Mouse (Mus musculus) kidney, embryonic 14.5 days (tissue): ENCODE measurements around the gene Tecpr2. TPM values are rescaled to one million over a fixed set of nuclear protein-coding genes. Genes with fewer than 3 reads are reported as not detected.

Experiments used
- ATAC-seq: fragments of 200-750 bp; cut with Nextera tagmentation; 2 replicates; pipeline ENCODE4 v1.8.0; 2017; ENCODE audit warnings: moderate number of reproducible peaks, mild to moderate bottlenecking, moderate TSS enrichment, moderate library complexity; ENCODE audit not compliant: low FRiP score, low TSS enrichment
- H3K27ac ChIP-seq: fragments of 300-500 bp; sonication (generic); 2 replicates; pipeline ENCODE4 v1.5.1; 2014; ENCODE audit warnings: low read depth, mild to moderate bottlenecking, low read length, moderate library complexity, mixed read lengths
- H3K27me3 ChIP-seq: fragments of 300-500 bp; sonication (generic); 2 replicates; pipeline ENCODE4 v1.6.1; 2014; ENCODE audit warnings: mild to moderate bottlenecking, low read length; ENCODE audit not compliant: control insufficient read depth, insufficient read depth
- H3K36me3 ChIP-seq: fragments of 300-500 bp; sonication (generic); 2 replicates; pipeline ENCODE4 v1.6.1; 2014; ENCODE audit warnings: low read length, mixed read lengths; ENCODE audit not compliant: control insufficient read depth, insufficient read depth
- H3K4me1 ChIP-seq: fragments of 300-500 bp; sonication (generic); 2 replicates; pipeline ENCODE4 v1.6.1; 2014; ENCODE audit warnings: low read length, mixed read lengths; ENCODE audit not compliant: control insufficient read depth, insufficient read depth
- H3K4me2 ChIP-seq: fragments of 300-500 bp; sonication (generic); replicated peaks from 2 replicates; pipeline ENCODE4 v1.6.1; 2014; ENCODE audit warnings: low read depth, mild to moderate bottlenecking, low read length
- H3K4me3 ChIP-seq: fragments of 300-500 bp; sonication (generic); 2 replicates; pipeline ENCODE4 v1.5.1; 2014; ENCODE audit warnings: mild to moderate bottlenecking, low read length
- H3K9ac ChIP-seq: fragments of 300-500 bp; sonication (generic); 2 replicates; pipeline ENCODE4 v1.6.1; 2014; ENCODE audit warnings: low read depth, mild to moderate bottlenecking, low read length, moderate library complexity
- H3K9me3 ChIP-seq: fragments of 300-500 bp; sonication (generic); 2 replicates; pipeline ENCODE4 v1.6.1; 2016; ENCODE audit warnings: low read length; ENCODE audit not compliant: control insufficient read depth
- WGBS: fragments of 180-500 bp; shearing (Covaris S2); extraction: QIAGEN DNeasy Blood & Tissue Kit; methylation state at CpG from one replicate; pipeline ENCODE4 v1.1.7; 2014; 5-methylcytosine and 5-hydroxymethylcytosine counted together
- polyA plus RNA-seq: library from polyadenylated mRNA; unstranded; fragments of >200 nt; fragmentation: Nextera tagmentation; extraction: Ambion mirVana; gene quantifications from 2 replicates; pipeline ENCODE4 v1.2.1, GENCODE M21; 2014

The Tecpr2 gene
- polyA plus RNA-seq, 1 experiment from 2014 or later = 3.6 TPM

DNA sequence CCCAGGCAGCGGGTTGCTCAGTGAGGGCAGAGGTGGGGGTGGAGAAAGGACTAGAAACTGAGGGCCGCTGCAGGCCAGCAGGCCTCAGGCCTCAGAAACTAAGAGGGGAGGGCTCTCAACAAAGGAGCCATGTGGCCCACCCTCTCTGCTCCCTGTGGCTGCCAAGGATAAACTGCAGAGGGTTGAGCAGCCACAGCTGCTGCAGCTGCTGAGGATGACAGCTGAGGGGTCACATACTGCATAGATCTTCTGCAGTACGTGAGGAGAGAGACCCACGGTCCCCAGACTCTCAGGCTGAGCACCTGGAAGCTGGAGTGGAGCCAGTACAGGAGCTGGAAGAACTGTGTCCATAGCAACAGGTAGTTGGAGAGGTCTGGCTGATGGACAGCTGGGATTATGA lies 95.5 kb downstream of the Tecpr2 start:
- Histone ChIP-seq H3K9me3 (no peaks in the 10 kb centered on the region), H3K36me3 (no peaks in the 10 kb centered on the region), H3K4me1 (peaks cover 10% of the 10 kb centered on the region; the same call in 1 of the 2 replicates), H3K4me2 (no peak overlapping the region), H3K4me3 (no peak overlapping the region), H3K9ac (no peak overlapping the region), H3K27ac (no peak overlapping the region), H3K27me3 (no peaks in the 10 kb centered on the region)
- peak; percentile 61; the same call in 1 of the 2 replicates for ATAC-seq
- WGBS = 35% methylated on average over 4 of the region's 4 CpGs

DNA sequence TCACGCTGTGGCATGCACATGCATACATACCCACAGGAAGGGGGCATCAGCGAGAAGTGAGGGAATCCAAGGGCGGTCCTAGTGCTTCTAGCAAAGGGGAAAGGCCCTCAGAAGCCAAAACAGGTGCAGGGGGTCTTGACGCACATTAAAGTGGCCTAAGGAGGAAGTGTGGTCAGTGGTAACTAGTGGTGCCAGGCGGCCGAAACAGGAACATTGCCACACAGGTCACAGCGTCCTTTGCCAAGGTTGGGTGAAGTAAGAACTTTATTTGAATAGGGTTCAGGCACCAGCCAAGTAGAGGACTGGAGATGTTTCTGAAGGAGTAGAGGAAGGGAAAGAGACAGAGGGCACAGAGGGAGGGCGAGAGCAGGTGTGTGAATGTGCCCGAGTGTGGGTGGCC lies 96.1 kb downstream of the Tecpr2 start:
- Histone ChIP-seq H3K36me3 (no peaks in the 10 kb centered on the region), H3K4me2 (no peak overlapping the region), H3K27ac (no peak overlapping the region), H3K4me3 (no peak overlapping the region), H3K9me3 (no peaks in the 10 kb centered on the region), H3K27me3 (no peaks in the 10 kb centered on the region), H3K4me1 (peaks cover 10% of the 10 kb centered on the region; the same call in 1 of the 2 replicates), H3K9ac (no peak overlapping the region)
- WGBS = 82% methylated on average over 9 of the region's 9 CpGs
- ATAC-seq = no peak

DNA sequence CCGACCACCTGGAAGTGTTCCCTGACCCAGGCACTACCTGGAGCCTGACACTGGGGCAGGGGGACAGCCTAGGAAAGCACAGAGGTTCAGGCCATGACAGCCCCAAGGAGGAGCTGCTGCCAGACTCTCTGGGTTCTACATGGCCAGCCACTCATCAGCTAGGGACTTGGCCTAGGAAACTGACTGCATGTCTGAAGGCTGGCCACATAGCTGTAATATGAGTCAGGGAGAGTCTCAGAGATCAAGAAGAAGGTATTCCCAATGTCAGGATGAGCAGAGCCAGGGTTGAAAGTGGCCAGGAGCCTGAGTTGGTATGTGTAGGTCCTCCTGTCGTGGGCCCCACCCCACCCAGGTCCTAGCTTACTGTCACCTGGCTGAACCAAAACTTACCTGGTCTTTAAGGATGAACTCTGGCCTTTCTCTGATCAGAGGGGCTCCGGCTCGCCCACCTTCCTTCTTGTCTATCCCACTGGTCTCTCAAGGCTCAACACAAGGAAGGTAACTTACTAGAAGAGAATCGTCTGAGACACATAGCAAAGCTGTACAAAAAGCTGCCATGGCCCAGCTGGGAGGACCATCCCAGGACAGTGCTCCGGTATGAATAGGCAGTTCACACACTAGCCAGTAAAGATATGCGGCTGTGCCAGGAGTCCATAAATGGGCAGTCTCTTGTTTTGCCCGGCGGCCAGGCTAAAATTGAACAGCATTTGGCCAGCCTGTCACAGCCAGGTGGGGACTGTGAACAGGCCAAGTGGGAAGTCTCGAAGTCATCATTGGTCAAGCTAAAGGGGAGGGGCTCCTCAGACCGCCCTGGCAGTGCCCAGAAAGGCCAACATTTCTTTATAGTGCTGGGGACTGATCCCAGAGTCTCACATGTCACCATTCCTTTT lies 97.7 kb downstream of the Tecpr2 start:
- no peak for ATAC-seq
- Histone ChIP-seq H3K9me3 (no peaks in the 10 kb centered on the region), H3K36me3 (no peaks in the 10 kb centered on the region), H3K4me2 (no peak overlapping the region), H3K4me1 (peaks cover 14% of the 10 kb centered on the region; the same call in 1 of the 2 replicates), H3K27ac (no peak overlapping the region), H3K4me3 (no peak overlapping the region), H3K9ac (no peak overlapping the region), H3K27me3 (no peaks in the 10 kb centered on the region)
- WGBS = 89% methylated on average over 11 of the region's 11 CpGs

DNA sequence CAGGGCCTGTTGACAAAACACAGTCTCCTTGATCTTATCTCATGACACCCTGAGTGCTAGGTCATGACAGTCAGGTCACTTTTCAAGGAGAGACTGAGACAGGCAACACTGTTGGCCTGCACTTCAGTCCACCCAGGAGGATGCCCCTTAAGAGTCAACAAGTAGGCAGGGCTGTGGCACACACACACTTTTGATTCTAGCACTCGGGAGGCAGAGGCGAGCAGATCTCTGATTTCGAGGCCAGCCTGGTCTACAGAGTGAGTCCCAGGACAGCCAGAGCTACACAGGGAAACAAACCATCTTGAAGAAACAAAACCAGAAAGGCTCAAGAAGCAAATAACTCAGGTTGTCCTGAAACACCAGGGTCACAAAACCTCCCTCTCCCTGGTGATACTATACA lies 100.3 kb downstream of the Tecpr2 start:
- no peak overlapping the region for H3K4me2 ChIP-seq
- no peaks in the 10 kb centered on the region for H3K36me3 ChIP-seq
- no peak for ATAC-seq
- no peaks in the 10 kb centered on the region for H3K27me3 ChIP-seq
- H3K4me3 ChIP-seq = no peak overlapping the region
- 81% methylated on average over 3 of the region's 3 CpGs for WGBS
- H3K9me3 ChIP-seq = no peaks in the 10 kb centered on the region
- H3K9ac ChIP-seq = no peak overlapping the region
- H3K27ac ChIP-seq = no peak overlapping the region
- H3K4me1 ChIP-seq = peaks cover 10% of the 10 kb centered on the region; the same call in 1 of the 2 replicates

DNA sequence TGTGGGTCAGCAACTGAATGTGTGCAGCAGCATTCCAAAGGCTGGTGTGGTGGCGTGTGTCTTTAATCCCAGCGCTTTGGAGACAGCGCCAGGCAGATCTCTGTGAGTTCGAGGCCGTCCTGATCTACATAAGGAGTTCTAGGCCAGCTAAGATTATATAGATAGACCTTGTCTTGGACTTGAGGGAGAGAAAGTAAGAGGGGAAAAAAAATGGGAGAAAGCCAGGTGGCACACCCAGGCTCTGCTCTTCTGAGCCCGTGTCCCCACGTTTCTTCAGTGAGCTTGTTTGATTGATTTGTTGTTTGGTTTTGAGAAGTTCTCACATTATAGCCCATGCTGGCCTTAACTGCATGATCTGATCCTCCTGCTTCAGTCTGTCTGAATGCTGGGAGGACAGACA lies 101.4 kb downstream of the Tecpr2 start:
- H3K4me1 ChIP-seq = peaks cover 5% of the 10 kb centered on the region; the same call in 1 of the 2 replicates
- ATAC-seq = no peak
- no peaks in the 10 kb centered on the region for H3K27me3 ChIP-seq
- H3K4me3 ChIP-seq = no peak overlapping the region
- H3K4me2 ChIP-seq = no peak overlapping the region
- no peaks in the 10 kb centered on the region for H3K36me3 ChIP-seq
- 86% methylated on average over 7 of the region's 7 CpGs for WGBS
- H3K9ac ChIP-seq = no peak overlapping the region
- no peak overlapping the region for H3K27ac ChIP-seq
- no peaks in the 10 kb centered on the region for H3K9me3 ChIP-seq

DNA sequence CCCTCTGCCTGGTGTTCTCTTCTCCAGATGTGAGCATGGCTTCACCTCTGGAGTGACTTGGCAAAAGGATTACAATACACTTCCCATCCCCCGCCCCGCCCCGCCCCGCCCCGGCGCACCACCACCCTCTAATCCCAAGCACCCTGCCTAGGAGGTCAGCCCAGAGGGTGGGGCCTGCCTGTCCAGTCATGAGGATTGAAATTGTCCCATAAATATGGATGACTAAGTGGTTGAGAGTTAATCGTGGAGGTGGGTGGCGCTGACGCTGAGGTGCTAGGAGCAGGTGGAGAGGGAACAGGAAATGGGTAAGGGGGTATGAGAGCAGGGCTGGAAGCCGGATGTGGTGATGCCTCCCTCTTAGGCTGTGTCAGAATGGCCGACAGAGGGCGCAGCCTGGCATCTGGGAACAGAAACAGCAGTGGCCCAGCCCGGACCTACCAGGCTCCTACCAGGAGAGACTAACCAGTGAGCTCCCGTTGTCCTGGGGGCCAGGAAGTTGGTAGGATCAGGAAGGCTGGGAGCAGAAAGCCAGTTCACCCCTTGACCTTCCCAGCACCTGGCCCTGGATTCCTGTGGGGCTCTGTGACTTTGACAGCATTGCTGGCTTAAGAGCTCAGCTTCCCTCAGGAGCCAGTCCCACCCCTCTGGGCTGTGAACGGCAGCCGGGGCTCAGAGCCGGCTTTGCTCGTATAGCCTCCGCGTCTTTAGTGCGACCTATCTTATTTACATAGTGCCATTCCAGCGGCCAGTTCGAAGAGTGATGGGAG lies 102.5 kb downstream of the Tecpr2 start:
- H3K27me3 ChIP-seq = no peaks in the 10 kb centered on the region
- H3K4me3 ChIP-seq = peak overlapping the region; percentile 48
- WGBS = 6% methylated on average over 23 of the region's 23 CpGs
- H3K9me3 ChIP-seq = no peaks in the 10 kb centered on the region
- H3K4me1 ChIP-seq = peaks cover 5% of the 10 kb centered on the region; the same call in 1 of the 2 replicates
- ATAC-seq = peak; percentile 88
- H3K27ac ChIP-seq = peak overlapping the region; percentile 73; the same call in 1 of the 2 replicates
- peak overlapping the region; percentile 50 for H3K4me2 ChIP-seq
- H3K36me3 ChIP-seq = no peaks in the 10 kb centered on the region
- peak overlapping the region; percentile 46 for H3K9ac ChIP-seq

DNA sequence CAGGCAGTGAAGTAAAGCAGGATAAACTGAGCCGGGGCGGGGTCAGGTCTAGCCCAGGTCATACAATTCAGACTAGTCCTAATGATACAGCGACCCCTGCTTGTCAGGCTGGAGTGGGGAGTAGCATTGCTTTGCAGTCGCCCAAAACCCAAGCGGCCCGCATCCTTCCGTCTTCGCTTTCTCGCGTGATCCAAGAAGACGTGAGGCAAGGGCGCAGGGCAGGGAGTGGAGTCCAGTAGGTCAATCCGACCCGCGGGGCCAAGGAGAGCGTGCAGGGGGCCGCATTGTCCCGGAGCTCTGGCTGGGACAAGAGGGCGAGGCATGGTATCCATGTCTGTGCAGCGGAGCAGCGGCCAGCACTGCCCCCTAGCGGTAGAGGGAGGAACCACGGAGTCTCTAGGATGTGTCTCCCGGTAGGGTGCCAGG lies 103.1 kb downstream of the Tecpr2 start:
- no peaks in the 10 kb centered on the region for H3K36me3 ChIP-seq
- H3K4me1 ChIP-seq = peaks cover 5% of the 10 kb centered on the region; the same call in 1 of the 2 replicates
- no peaks in the 10 kb centered on the region for H3K9me3 ChIP-seq
- peak overlapping the region; percentile 48 for H3K4me3 ChIP-seq
- WGBS = under 1% methylated on average over 24 of the region's 24 CpGs
- H3K27me3 ChIP-seq = no peaks in the 10 kb centered on the region
- H3K27ac ChIP-seq = peak overlapping the region; percentile 73; the same call in 1 of the 2 replicates
- peak; percentile 93 for ATAC-seq
- peak overlapping the region; percentile 50 for H3K4me2 ChIP-seq
- peak overlapping the region; percentile 59 for H3K9ac ChIP-seq

DNA sequence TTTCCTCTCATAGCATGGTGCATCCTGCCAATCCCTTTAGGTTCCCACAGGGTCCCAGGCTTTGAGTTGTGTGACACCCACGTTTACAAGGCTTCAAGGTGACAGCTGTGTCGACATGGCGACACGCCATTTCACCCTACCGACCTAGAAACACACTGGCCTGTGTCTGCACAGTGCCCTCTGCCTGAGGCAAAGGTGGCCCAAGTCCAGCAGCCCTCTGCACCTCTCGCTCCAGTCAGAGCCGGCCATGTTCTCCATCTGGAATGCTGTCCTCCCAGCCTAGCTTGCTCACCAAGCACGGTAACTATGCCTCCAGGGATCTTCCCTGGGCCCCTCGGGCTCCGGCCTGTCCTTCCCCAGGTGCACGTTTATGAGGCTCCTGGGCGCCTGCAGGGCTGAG lies 103.7 kb downstream of the Tecpr2 start:
- H3K9ac ChIP-seq = peak overlapping the region; percentile 59; the same call in 1 of the 2 replicates
- H3K9me3 ChIP-seq = peaks cover 2% of the 10 kb centered on the region; the same call in 1 of the 2 replicates
- H3K36me3 ChIP-seq = no peaks in the 10 kb centered on the region
- WGBS = 72% methylated on average over 12 of the region's 12 CpGs
- 0 out of 2 replicates have a peak overlapping the region, but pooled peaks have one; percentile 48 for H3K27ac ChIP-seq
- ATAC-seq = no peak
- H3K4me3 ChIP-seq = peak overlapping the region; percentile 48; the same call in 1 of the 2 replicates
- H3K27me3 ChIP-seq = no peaks in the 10 kb centered on the region
- peak overlapping the region; percentile 50 for H3K4me2 ChIP-seq
- peaks cover 5% of the 10 kb centered on the region; the same call in 1 of the 2 replicates for H3K4me1 ChIP-seq
